Mouse (Mus musculus) heart, adult 2 months (tissue): ENCODE results near the gene Luzp1.

Source experiments
- CTCF ChIP-seq: fragments of 200-600 bp; IDR thresholded peaks from 2 replicates; pipeline ENCODE4 v1.8.1; 2022; ENCODE audit warnings: antibody characterized with exemption, mild to moderate bottlenecking, moderate library complexity
- EP300 ChIP-seq: fragments of 200-500 bp; IDR thresholded peaks from 2 replicates; pipeline ENCODE4 v1.6.1; 2011; ENCODE audit warnings: low read depth, low read length, control low read depth; ENCODE audit not compliant: insufficient read depth
- POLR2A ChIP-seq: fragments of 200-500 bp; IDR thresholded peaks from 2 replicates; pipeline ENCODE4 v1.6.1; 2011; ENCODE audit warnings: mild to moderate bottlenecking, low read depth, low read length, control low read depth; ENCODE audit not compliant: insufficient read depth

- TF ChIP-seq EP300 (0 out of 2 replicates have a peak, but pooled peaks have one; percentile 30), CTCF (no peak), POLR2A (no peak)
These were observed 28.1 kb upstream of the Luzp1 start for GRCm38 (mm10) chr4:136441354-136442043.
